Mouse (Mus musculus): ENCODE measurements around the gene Plcb4.
A peak's percentile ranks its signal among the peaks of the same experiment; 100 is the strongest.

Gene Plcb4

GRCm38 (mm10) chr2:135759499-135760095 is 100.8 kb downstream of the Plcb4 start:
- DNase-seq (ENCODE audit: low spot score in 2 of 2) = no peak

DNA sequence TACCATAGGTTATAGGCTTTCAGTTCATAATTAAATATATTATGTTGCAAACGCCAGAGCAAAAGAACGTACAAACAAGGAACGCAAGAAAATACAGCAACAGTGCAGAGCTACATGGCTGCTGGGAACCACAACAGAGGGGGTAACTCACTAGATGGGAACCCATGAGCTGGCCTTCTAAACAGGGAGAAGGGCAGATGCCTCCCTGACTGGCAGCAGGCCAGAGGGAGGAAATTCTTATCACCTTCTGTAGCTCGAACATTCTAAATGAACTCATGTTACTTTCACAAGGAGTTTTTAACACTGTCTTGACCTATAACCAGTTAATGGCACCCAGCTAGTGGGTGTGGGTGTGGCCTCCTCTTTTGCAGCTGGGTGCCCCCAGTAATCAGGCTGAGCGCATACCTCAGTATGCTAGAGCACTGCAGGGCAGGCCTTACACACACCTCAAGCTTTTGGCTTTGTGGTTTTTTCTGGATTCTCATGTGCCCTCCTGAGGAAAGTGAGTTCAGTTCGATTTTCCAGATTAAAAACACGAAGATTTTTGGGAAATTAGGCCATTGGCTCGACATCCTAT is 102.5 kb downstream of the Plcb4 start:
- DNase-seq (ENCODE audit: low spot score in 2 of 2) = no peak

DNA sequence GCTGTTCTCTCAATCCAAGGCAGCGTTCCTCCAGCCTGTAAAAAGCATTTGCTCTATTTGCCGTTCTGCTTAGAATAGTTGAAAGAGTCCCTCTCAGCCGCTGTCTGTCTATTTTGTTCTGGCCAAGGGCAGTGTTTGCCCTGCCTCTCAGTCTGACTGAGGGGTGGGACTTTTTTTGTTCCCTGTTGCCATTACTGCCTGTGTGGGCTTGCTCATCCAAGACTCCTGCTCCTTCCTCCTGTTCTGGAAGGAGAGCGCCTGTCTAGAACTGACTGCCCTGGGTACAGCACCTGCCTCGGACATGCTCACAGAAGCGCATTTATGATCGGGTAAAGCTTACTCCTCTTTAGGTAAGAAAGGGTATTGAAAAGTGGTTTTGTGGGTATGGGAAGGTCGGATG is 105.9 kb downstream of the Plcb4 start:
- no peak for DNase-seq (ENCODE audit: low spot score in 2 of 2)

DNA sequence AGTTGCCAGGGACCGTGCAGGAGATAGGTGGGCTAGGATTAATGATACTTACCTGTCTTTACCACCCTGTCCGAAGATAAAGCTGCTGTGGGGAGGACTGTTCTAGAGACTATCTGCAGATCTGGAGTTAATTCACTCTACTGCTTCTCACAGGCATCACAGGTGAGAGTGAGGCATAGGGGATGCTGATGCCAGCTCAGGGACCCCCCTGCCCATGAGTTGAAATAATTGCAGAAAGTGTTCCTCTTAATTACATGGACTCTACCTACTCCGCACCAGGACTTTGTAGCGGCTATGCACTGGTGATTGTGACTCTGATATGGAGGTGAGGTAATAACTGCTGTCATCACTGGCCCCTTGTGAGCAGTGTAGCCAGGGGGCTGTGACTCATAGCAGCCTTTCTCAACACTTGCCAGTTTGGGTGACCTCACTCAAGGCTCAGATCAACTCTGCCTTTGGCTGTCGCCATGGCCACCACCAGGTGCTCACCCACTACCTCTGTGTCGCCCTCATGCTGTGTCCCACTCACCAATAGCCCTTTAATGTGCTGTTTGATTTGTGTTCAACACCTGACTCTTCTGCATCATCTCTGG is 107.8 kb downstream of the Plcb4 start:
- peak in 1 of 2 experiments; percentile 4 for DNase-seq (ENCODE audit: low spot score in 2 of 2)

- no peak for DNase-seq (ENCODE audit: low spot score in 2 of 2)
Measured at GRCm38 (mm10) chr2:135767535-135767934, 108.7 kb downstream of the Plcb4 start.

DNA sequence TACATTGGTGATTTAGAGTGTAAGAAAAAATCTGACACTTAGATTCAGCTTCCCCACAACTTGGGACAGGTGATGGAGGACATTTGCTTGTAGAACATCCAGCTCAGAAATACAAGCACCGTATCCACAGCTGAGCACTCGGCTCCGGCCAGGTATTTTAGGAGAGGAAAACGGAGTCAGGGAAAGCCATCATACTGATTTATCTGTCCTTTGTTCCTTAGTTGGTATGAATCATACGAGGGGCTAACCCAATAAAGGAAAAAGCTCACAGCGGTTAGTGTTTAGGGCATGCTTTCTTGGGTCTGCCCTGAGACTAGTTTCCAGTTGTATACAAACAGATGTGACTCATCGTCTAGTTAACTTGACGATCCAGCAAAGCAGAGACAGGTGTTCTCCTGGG is 110.9 kb downstream of the Plcb4 start:
- no peak for DNase-seq (ENCODE audit: low spot score in 2 of 2)

DNA sequence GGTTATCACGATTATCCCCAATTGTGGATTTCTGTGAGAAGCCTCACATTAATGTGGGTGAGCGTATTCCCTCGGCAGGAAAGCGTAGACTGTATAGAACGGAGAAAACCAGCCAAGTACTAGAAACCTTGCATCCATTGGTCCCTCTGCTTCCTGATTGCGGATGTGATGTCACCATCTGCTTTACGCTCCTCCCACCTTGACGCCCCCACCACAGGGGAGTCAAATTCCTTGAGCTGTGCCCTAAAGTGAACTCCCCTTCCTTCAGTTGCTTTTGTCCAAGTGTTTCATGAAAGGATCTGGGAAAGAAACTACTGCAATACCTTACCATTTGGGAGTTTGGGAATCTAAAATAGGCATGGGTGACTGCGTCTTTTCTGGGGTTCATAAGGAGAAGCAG is 111.4 kb downstream of the Plcb4 start:
- DNase-seq (ENCODE audit: low spot score in 2 of 2) = no peak

GRCm38 (mm10) chr2:135773194-135773972 is 114.6 kb downstream of the Plcb4 start:
- peak; percentile 8 to 36 for DNase-seq (ENCODE audit: low spot score in 2 of 2)

DNA sequence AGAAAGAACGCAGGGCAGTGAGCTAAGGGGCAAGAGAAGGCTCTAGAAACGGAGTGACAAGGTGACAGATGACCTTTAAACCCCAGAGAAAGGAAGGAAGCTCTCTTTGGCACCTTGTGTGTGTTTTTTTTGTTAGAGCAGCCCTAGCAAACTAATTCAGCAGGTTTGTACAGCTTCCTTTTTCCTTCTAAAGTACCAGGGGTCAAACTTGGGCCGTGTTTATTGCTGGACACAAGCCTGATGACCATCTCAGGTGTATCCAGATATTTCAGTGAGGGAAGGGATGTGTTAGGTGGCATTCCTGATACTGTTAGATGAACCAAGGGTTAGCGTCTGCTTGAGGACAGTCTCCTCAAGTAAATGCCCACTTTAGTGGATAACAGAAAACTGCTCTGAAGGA is 116.2 kb downstream of the Plcb4 start:
- no peak for DNase-seq (ENCODE audit: low spot score in 2 of 2)

GRCm38 (mm10) chr2:135776131-135776775 is 117.4 kb downstream of the Plcb4 start:
- no peak for DNase-seq (ENCODE audit: low spot score in 2 of 2)

GRCm38 (mm10) chr2:135781391-135781790 is 122.6 kb downstream of the Plcb4 start:
- no peak for DNase-seq (ENCODE audit: low spot score in 2 of 2)

- no peak for DNase-seq (ENCODE audit: low spot score in 2 of 2)
Measured at GRCm38 (mm10) chr2:135787415-135787814, 128.6 kb downstream of the Plcb4 start.

GRCm38 (mm10) chr2:135792907-135793306 is 134.1 kb downstream of the Plcb4 start:
- no peak for DNase-seq (ENCODE audit: low spot score in 2 of 2)

- no peak for DNase-seq (ENCODE audit: low spot score in 2 of 2)
Measured at GRCm38 (mm10) chr2:135796684-135797083, 137.9 kb downstream of the Plcb4 start.

- DNase-seq (ENCODE audit: low spot score in 2 of 2) = peak in 1 of 2 experiments; percentile 5
Measured at GRCm38 (mm10) chr2:135797677-135798546, 139.1 kb downstream of the Plcb4 start.

GRCm38 (mm10) chr2:135799149-135799770 is 140.4 kb downstream of the Plcb4 start:
- DNase-seq (ENCODE audit: low spot score in 2 of 2) = no peak

GRCm38 (mm10) chr2:135800385-135800784 is 141.6 kb downstream of the Plcb4 start:
- DNase-seq (ENCODE audit: low spot score in 2 of 2) = no peak

DNA sequence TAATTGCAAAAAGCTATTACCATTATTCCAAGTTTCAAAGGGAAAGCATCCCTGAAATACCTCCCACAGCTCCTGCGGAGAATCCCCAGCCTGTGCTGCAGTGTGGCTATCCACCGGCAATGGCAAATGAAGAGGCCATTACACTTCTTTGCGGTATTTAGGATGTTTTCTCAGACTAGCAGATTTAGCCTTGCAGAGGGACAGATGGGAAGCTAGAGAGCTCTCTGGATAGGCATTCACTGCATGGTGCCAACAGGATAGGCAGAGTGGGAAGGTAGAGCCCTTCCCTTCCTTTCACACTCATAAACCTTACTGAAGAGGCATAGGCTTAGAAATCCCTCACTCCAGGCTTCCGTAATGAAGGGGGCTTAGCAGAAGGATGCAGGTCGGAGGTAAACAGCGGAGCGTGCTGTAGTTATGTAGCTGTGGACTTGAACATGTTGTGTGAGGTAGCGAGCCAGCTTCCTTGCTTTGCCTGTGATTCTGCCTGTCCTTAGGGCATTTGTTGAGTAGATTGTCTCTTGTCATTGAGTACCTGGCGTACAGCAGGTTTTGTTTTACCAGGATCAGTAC is 144.2 kb downstream of the Plcb4 start:
- no peak for DNase-seq (ENCODE audit: low spot score in 2 of 2)

- DNase-seq (ENCODE audit: low spot score in 2 of 2) = no peak
Measured at GRCm38 (mm10) chr2:135805748-135806685, 147.2 kb downstream of the Plcb4 start.
